Mouse (Mus musculus): ENCODE results near the gene Klf15.

DNA sequence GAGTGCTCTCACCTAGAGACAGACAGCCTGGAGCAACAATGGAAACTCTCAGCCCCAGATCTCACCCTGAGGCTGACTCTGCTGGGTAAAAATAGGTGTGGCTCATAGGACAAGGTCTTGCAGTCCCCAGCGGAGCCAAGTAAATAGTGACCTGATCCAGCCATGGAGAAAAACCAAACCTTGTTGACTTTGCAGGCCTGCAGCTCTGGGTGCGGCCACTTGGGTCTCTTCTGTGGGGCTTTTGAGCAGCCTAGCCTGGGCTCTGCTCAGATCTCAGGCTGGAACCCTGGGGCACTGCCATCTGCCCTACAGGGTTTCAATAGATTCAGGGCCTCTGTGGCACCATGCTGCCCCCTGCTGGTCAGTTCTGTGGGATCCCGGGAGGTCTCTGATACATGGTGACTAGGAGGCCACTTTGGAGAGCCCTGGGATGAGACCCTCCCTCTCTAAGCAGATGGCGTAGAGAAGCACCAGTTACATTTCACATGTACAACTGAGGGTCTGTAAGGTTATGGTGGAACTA, 52.6 kb downstream of the Klf15 start:
- TF ChIP-seq CTCF (IDR thresholded peaks at IDR 0.05; ENCODE audit: extremely low read depth, insufficient read depth, low read length) (peak; percentile 74), POLR2A (IDR thresholded peaks at IDR 0.05; ENCODE audit: extremely low read depth, insufficient read depth, low read length) (no peak)

All from cortical plate, adult 2 months (tissue).